Mouse (Mus musculus) myocyte (in vitro differentiated cells): Measurements from ENCODE around the gene Tex2.

Experiments used
- CEBPB ChIP-seq: IDR thresholded peaks from 2 replicates; pipeline ENCODE4 v1.6.1; 2011; ENCODE audit warnings: mild to moderate bottlenecking, moderate library complexity; ENCODE audit not compliant: poor library complexity, insufficient read depth, severe bottlenecking
- E2F4 ChIP-seq: IDR thresholded peaks from one replicate; pipeline ENCODE4 v1.6.1; 2011; ENCODE audit warnings: mild to moderate bottlenecking, control low read depth, moderate library complexity; ENCODE audit not compliant: insufficient read depth
- MAX ChIP-seq: IDR thresholded peaks from one replicate; pipeline ENCODE4 v1.6.1; 2011; ENCODE audit warnings: low read depth, mild to moderate bottlenecking, control low read depth
- MYOG ChIP-seq, 3 experiments: IDR thresholded peaks; one replicate each; pipeline ENCODE4 v1.6.1; 2011; ENCODE audit warnings: control low read depth in 2 of 3, low read depth in 2 of 3, mild to moderate bottlenecking in 2 of 3; ENCODE audit not compliant: insufficient read length in 2 of 3, control insufficient read depth in 1 of 3, insufficient read depth in 1 of 3
- POLR2A ChIP-seq: IDR thresholded peaks from one replicate; pipeline ENCODE4 v1.6.1; 2011; ENCODE audit warnings: low read depth, mild to moderate bottlenecking, control low read depth, moderate library complexity; ENCODE audit not compliant: insufficient read length
- POLR2AphosphoS2 ChIP-seq: IDR thresholded peaks from one replicate; pipeline ENCODE4 v1.6.1; 2011; ENCODE audit warnings: low read depth, control low read depth; ENCODE audit not compliant: insufficient read length
- TCF12 ChIP-seq: IDR thresholded peaks from one replicate; pipeline ENCODE4 v1.6.1; 2011; ENCODE audit warnings: mild to moderate bottlenecking, control low read depth; ENCODE audit not compliant: poor library complexity, insufficient read depth, severe bottlenecking
- USF1 ChIP-seq: IDR thresholded peaks from one replicate; pipeline ENCODE4 v1.6.1; 2011; ENCODE audit warnings: low read depth, mild to moderate bottlenecking, control low read depth, moderate library complexity

DNA sequence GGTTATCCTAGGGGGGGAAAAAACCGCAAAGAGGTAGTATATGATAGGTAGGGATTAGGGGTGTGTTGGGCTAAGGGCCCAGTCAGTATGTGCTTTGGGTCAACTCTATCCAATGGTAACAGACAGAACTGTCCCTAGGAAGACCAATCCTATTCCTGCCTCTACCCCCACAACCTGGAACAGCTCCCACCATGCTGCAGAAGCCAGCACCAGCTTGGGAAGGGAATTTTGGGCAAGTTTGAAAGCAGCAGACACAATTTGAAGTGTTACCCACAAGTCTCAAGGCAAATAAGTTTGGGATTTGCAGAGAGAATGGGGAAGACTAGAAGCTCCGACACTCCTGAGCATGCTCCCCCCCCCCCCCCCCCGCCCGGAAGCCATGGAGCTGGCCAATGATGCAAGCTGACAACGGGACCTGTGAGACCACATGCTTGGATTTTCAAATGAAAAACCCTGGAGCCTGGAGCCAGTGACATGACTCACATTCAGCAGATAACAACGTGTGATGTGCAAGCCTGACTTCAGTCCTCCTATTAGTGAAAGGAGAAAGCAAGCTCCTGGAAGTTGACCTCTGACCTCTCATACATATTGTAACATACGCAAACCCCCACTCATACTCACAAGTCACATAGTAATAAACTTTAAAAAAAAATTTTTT, 124.1 kb downstream of the Tex2 start:
- TF ChIP-seq TCF12, result no peak
- no peak for TF ChIP-seq MYOG (IDR thresholded peaks at IDR 0.05; ENCODE audit: control insufficient read depth in 1 of 3, insufficient read depth in 1 of 3, insufficient read length in 2 of 3, low read depth in 2 of 3)
- TF ChIP-seq MAX, result no peak
- TF ChIP-seq POLR2A, result no peak
- TF ChIP-seq POLR2AphosphoS2, result no peak
- TF ChIP-seq CEBPB, result no peak
- TF ChIP-seq E2F4, result no peak
- TF ChIP-seq USF1, result no peak
